Mouse (Mus musculus) left cerebral cortex, postnatal 14 days (tissue): Measurements from ENCODE around the gene Smad3. TPM values are rescaled to one million over a fixed set of nuclear protein-coding genes. Genes with fewer than 3 reads are reported as not detected.
A peak's percentile ranks its signal among the peaks of the same experiment; 100 is the strongest.

ENCODE experiments used
- DNase-seq, 2 experiments: peaks; one replicate each; pipeline ENCODE4 v3.0.0; 2021 to 2022; ENCODE audit warnings: low spot score in 2 of 2, mixed read lengths in 1 of 2
- intact Hi-C: fragments of 180-260 bp; cut with DNase I; formaldehyde crosslinking; loops from one replicate; pipeline ENCODE4 v1.15.1; 2025
- total RNA-seq, 2 experiments: library from RNA; stranded (reverse); gene quantifications; 2 replicates each; pipeline ENCODE4 v1.2.3; 2021

Gene Smad3
- total RNA-seq, 2 experiments from 2014 or later = 36.9 to 38.3 TPM

GRCm38 (mm10) chr9:63776735-63777134 is 18.9 kb upstream of the Smad3 start:
- intact Hi-C loops = no loop called here
- no peak for DNase-seq

GRCm38 (mm10) chr9:63774854-63775483 is 17.2 kb upstream of the Smad3 start:
- no peak for DNase-seq
- intact Hi-C loops = no loop called here

GRCm38 (mm10) chr9:63772452-63772851 is 14.7 kb upstream of the Smad3 start:
- intact Hi-C loops = no loop called here
- DNase-seq = no peak

GRCm38 (mm10) chr9:63771676-63772075 is 13.9 kb upstream of the Smad3 start:
- DNase-seq = no peak
- intact Hi-C loops = no loop called here

GRCm38 (mm10) chr9:63761367-63762094 is 3.7 kb upstream of the Smad3 start:
- no peak for DNase-seq
- intact Hi-C loops = no loop called here

GRCm38 (mm10) chr9:63760783-63761182 is 3.0 kb upstream of the Smad3 start:
- intact Hi-C loops = no loop called here
- DNase-seq = no peak

GRCm38 (mm10) chr9:63759973-63760722 is 2.4 kb upstream of the Smad3 start:
- intact Hi-C loops = loop anchor here (5.0 kb wide), 1 partner anchor 103 kb away; no protein-coding TSS in a partner anchor
- no peak for DNase-seq

GRCm38 (mm10) chr9:63758641-63759391 is 1.0 kb upstream of the Smad3 start:
- DNase-seq = no peak
- intact Hi-C loops = loop anchor here (5.0 kb wide), 1 partner anchor 102 kb away; no protein-coding TSS in a partner anchor

- no peak for DNase-seq
- intact Hi-C loops = loop anchor here (5.0 kb wide), 1 partner anchor 100 kb away; no protein-coding TSS in a partner anchor
Observed at GRCm38 (mm10) chr9:63757462-63757772, 377 bp downstream of the Smad3 start.

GRCm38 (mm10) chr9:63756581-63757461 is 973 bp downstream of the Smad3 start:
- peak; percentile 72 to 79 for DNase-seq
- intact Hi-C loops = loop anchor here (5.0 kb wide), 1 partner anchor 100 kb away; no protein-coding TSS in a partner anchor

GRCm38 (mm10) chr9:63755671-63756543 is 1.9 kb downstream of the Smad3 start:
- no peak for DNase-seq
- intact Hi-C loops = loop anchor here (5.0 kb wide), 1 partner anchor 99 kb away; no protein-coding TSS in a partner anchor

GRCm38 (mm10) chr9:63754556-63755510 is 3.0 kb downstream of the Smad3 start:
- peak in 1 of 2 experiments; percentile 69 for DNase-seq

GRCm38 (mm10) chr9:63754039-63754438 is 3.8 kb downstream of the Smad3 start:
- DNase-seq = no peak
- intact Hi-C loops = no loop called here

More at GRCm38 (mm10) chr9:63754556-63755510, 3.0 kb downstream of the Smad3 start:
- intact Hi-C loops = loop anchor here (5.0 kb wide), 1 partner anchor 98 kb away; no protein-coding TSS in a partner anchor

GRCm38 (mm10) chr9:63753359-63753758 is 4.4 kb downstream of the Smad3 start:
- DNase-seq = no peak
- intact Hi-C loops = no loop called here

- no peak for DNase-seq
- intact Hi-C loops = no loop called here
Observed at GRCm38 (mm10) chr9:63752576-63752975, 5.2 kb downstream of the Smad3 start.

GRCm38 (mm10) chr9:63751325-63751724 is 6.5 kb downstream of the Smad3 start:
- intact Hi-C loops = no loop called here
- no peak for DNase-seq
